ENCODE assay signal across 29 mouse cellular contexts in genomic region chr7:19569647-19570046, GRCm38 (mm10). TPM values are rescaled to one million over a fixed set of nuclear protein-coding genes. Genes with fewer than 3 reads are reported as not detected.
A peak's percentile ranks its signal among the peaks of the same experiment; 100 is the strongest.
DNase-seq lines count a peak whose midpoint lies in the region; ATAC-seq and TF ChIP-seq lines count a peak whose summit lies in the region.
"Had no signal": no experiment of that assay in that cellular context is flagged by ENCODE, and none has a peak within 500 bp of the region (broad histone marks: within the 10 kb centered on the region; RNA-seq: fewer than 3 reads in every experiment).

No protein-coding gene starts in this region.

- no peak overlapping the region for H3K9ac ChIP-seq in midbrain, postnatal 0 days (replicated peaks; ENCODE audit: low read length, poor library complexity, severe bottlenecking)
- H3K9ac ChIP-seq in intestine, postnatal 0 days (ENCODE audit: low read depth, low read length) = no peak overlapping the region
- H3K9ac ChIP-seq: forebrain, embryonic 13.5 days; heart, embryonic 12.5 days; heart, embryonic 15.5 days; hindbrain, embryonic 15.5 days; intestine, embryonic 15.5 days had no signal

- H3K27ac ChIP-seq in midbrain, postnatal 0 days (ENCODE audit: low read depth, low read length) = no peak overlapping the region
- no peak overlapping the region for H3K27ac ChIP-seq in midbrain, embryonic 10.5 days (replicated peaks)
- H3K27ac ChIP-seq in intestine, postnatal 0 days (ENCODE audit: low read depth, low read length) = no peak overlapping the region
- H3K27ac ChIP-seq: forebrain, embryonic 10.5 days; forebrain, embryonic 13.5 days; heart, embryonic 15.5 days; hindbrain, embryonic 10.5 days; hindbrain, embryonic 15.5 days; intestine, embryonic 15.5 days had no signal

- H3K9me3 ChIP-seq in midbrain, postnatal 0 days (ENCODE audit: low read length) = no peaks in the 10 kb centered on the region
- H3K9me3 ChIP-seq in midbrain, embryonic 10.5 days (replicated peaks) = peaks cover 3% of the 10 kb centered on the region
- H3K9me3 ChIP-seq in intestine, postnatal 0 days (ENCODE audit: control insufficient read depth) = no peaks in the 10 kb centered on the region
- H3K9me3 ChIP-seq: forebrain, embryonic 13.5 days; heart, embryonic 15.5 days; hindbrain, embryonic 15.5 days; intestine, embryonic 15.5 days had no signal

- H3K27me3 ChIP-seq in midbrain, postnatal 0 days (ENCODE audit: insufficient read depth, low read length) = no peaks in the 10 kb centered on the region
- H3K27me3 ChIP-seq in midbrain, embryonic 10.5 days (ENCODE audit: low read depth, poor library complexity, severe bottlenecking) = peaks cover 7% of the 10 kb centered on the region
- H3K27me3 ChIP-seq in intestine, postnatal 0 days (replicated peaks; ENCODE audit: control insufficient read depth, insufficient read depth, low read length) = no peaks in the 10 kb centered on the region
- H3K27me3 ChIP-seq: heart, embryonic 15.5 days; hindbrain, embryonic 15.5 days; intestine, embryonic 15.5 days had no signal

- H3K36me3 ChIP-seq in midbrain, postnatal 0 days (ENCODE audit: insufficient read depth, low read length) = peaks cover 24% of the 10 kb centered on the region
- peaks cover 57% of the 10 kb centered on the region for H3K36me3 ChIP-seq in midbrain, embryonic 10.5 days
- H3K36me3 ChIP-seq in intestine, postnatal 0 days (ENCODE audit: control insufficient read depth, insufficient read depth) = peaks cover 27% of the 10 kb centered on the region; the same call in 1 of the 2 replicates

- peak; percentile 17; the same call in 1 of the 2 replicates for TF ChIP-seq CTCF in midbrain, postnatal 0 days (IDR thresholded peaks at IDR 0.05)
- TF ChIP-seq CTCF in intestine, postnatal 0 days (IDR thresholded peaks at IDR 0.05; ENCODE audit: low read depth) = no peak

- no peak overlapping the region for H3K4me3 ChIP-seq in midbrain, postnatal 0 days (ENCODE audit: low read depth, low read length)
- H3K4me3 ChIP-seq in midbrain, embryonic 10.5 days = no peak overlapping the region
- H3K4me3 ChIP-seq in intestine, postnatal 0 days (ENCODE audit: low read depth, low read length) = no peak overlapping the region
- H3K4me3 ChIP-seq: forebrain, embryonic 10.5 days; forebrain, embryonic 13.5 days; heart, embryonic 12.5 days; heart, embryonic 15.5 days; hindbrain, embryonic 10.5 days; hindbrain, embryonic 15.5 days; intestine, embryonic 15.5 days had no signal

- DNase-seq in midbrain, postnatal 0 days (ENCODE audit: low spot score) = no peak
- DNase-seq in midbrain, embryonic 10.5 days (ENCODE audit: low spot score) = no peak
- DNase-seq in ES-CJ7 (ENCODE audit: low read depth, low spot score) (peak; percentile 66), ZHBTc4 (ENCODE audit: low read depth, low spot score) (peak; percentile 81)
- DNase-seq in adrenal gland, postnatal 4 days (ENCODE audit: low spot score in 2 of 2) = no peak
- DNase-seq: adrenal gland, adult 8-10 months; adrenal gland, postnatal 25 days; cerebellum, adult 18-20 months; cerebellum, adult 9-10 months; cerebellum, postnatal 14 days; gastrocnemius, postnatal 10 days; gastrocnemius, postnatal 36 days; heart, postnatal 10 days; heart, postnatal 36 days; kidney, adult 18-20 months had no signal

- peaks cover 5% of the 10 kb centered on the region for H3K4me1 ChIP-seq in midbrain, postnatal 0 days (ENCODE audit: insufficient read depth, low read length)
- peaks cover 23% of the 10 kb centered on the region for H3K4me1 ChIP-seq in midbrain, embryonic 10.5 days
- peaks cover 10% of the 10 kb centered on the region; the same call in 1 of the 2 replicates for H3K4me1 ChIP-seq in intestine, postnatal 0 days (replicated peaks; ENCODE audit: control insufficient read depth, insufficient read depth, low read length)

- WGBS in midbrain, postnatal 0 days = 87% methylated on average over 3 of the region's 3 CpGs
- WGBS in midbrain, embryonic 10.5 days = 86% methylated on average over 3 of the region's 3 CpGs
- 81% methylated on average over 3 of the region's 3 CpGs for WGBS in intestine, postnatal 0 days

- H3K4me2 ChIP-seq in midbrain, postnatal 0 days (ENCODE audit: low read depth, low read length, poor library complexity, severe bottlenecking) = no peak overlapping the region
- no peak overlapping the region for H3K4me2 ChIP-seq in intestine, postnatal 0 days (replicated peaks; ENCODE audit: low read depth)
- H3K4me2 ChIP-seq: forebrain, embryonic 13.5 days; heart, embryonic 12.5 days; heart, embryonic 15.5 days; hindbrain, embryonic 15.5 days; intestine, embryonic 15.5 days had no signal

- ATAC-seq in midbrain, postnatal 0 days (ENCODE audit: low FRiP score) = no peak
- ATAC-seq in intestine, postnatal 0 days = no peak
- ATAC-seq: CD4-positive, CD25-positive, alpha-beta regulatory T cell, adult 4 months; forebrain, embryonic 13.5 days; forebrain, embryonic 16.5 days; intestine, embryonic 15.5 days had no signal

RNA-seq across cellular contexts. Expression of gene Ppp1r37, which starts 6.8 kb away (rescaled TPM):
- 114 and 127 TPM in 2 replicates for total RNA-seq in midbrain, postnatal 0 days (2014; rRNA removed)
- 27.8 and 28.1 TPM in 2 replicates for polyA plus RNA-seq in midbrain, postnatal 0 days (2015; fragmentation: Nextera tagmentation; extraction: Ambion mirVana)
- 20.3 and 20.5 TPM in 2 replicates for polyA plus RNA-seq in midbrain, embryonic 10.5 days (2016; fragmentation: Nextera tagmentation; extraction: Ambion mirVana)
- total RNA-seq in adrenal gland, postnatal 4 days (2021) = 10 to 100 TPM; 66.7 to 67.1 TPM
- 13.9 and 15.0 TPM in 2 replicates for polyA plus RNA-seq in intestine, postnatal 0 days (2015; fragmentation: Nextera tagmentation; extraction: Ambion mirVana)

RNA-seq across cellular contexts. Expression of gene Zfp296, which starts 7.4 kb away (rescaled TPM):
- 0.33 and 1.2 TPM in 2 replicates for total RNA-seq in midbrain, postnatal 0 days (2014; rRNA removed)
- polyA plus RNA-seq in midbrain, postnatal 0 days (2015; fragmentation: Nextera tagmentation; extraction: Ambion mirVana) = 0.11 TPM in 1 of 2 replicates, not detected in the other
- 0.10 and 0.22 TPM in 2 replicates for polyA plus RNA-seq in midbrain, embryonic 10.5 days (2016; fragmentation: Nextera tagmentation; extraction: Ambion mirVana)
- under 1 TPM; 0.25 to 0.39 TPM for total RNA-seq in adrenal gland, postnatal 4 days (2021)
- polyA plus RNA-seq in intestine, postnatal 0 days (2015; fragmentation: Nextera tagmentation; extraction: Ambion mirVana) = 0.14 TPM in 1 of 2 replicates, not detected in the other
- total RNA-seq: heart, postnatal 10 days had no signal
- polyA plus RNA-seq: forebrain, embryonic 16.5 days had no signal

RNA-seq across cellular contexts. Expression of gene Gemin7, which starts 7.7 kb away (rescaled TPM):
- total RNA-seq in midbrain, postnatal 0 days (2014; rRNA removed) = 58.1 and 70.9 TPM in 2 replicates
- polyA plus RNA-seq in midbrain, postnatal 0 days (2015; fragmentation: Nextera tagmentation; extraction: Ambion mirVana) = 158 and 181 TPM in 2 replicates
- 177 TPM in 2 replicates for polyA plus RNA-seq in midbrain, embryonic 10.5 days (2016; fragmentation: Nextera tagmentation; extraction: Ambion mirVana)
- 10 to 100 TPM; 67.0 to 68.8 TPM for total RNA-seq in adrenal gland, postnatal 4 days (2021)
- 99.5 and 102 TPM in 2 replicates for polyA plus RNA-seq in intestine, postnatal 0 days (2015; fragmentation: Nextera tagmentation; extraction: Ambion mirVana)

RNA-seq across cellular contexts. Expression of gene Clasrp, which starts 34.6 kb away (rescaled TPM):
- 74.4 and 97.4 TPM in 2 replicates for total RNA-seq in midbrain, postnatal 0 days (2014; rRNA removed)
- polyA plus RNA-seq in midbrain, postnatal 0 days (2015; fragmentation: Nextera tagmentation; extraction: Ambion mirVana) = 70.3 and 74.7 TPM in 2 replicates
- polyA plus RNA-seq in midbrain, embryonic 10.5 days (2016; fragmentation: Nextera tagmentation; extraction: Ambion mirVana) = 51.8 and 61.1 TPM in 2 replicates
- total RNA-seq in adrenal gland, postnatal 4 days (2021) = 10 to 100 TPM; 74.3 to 79.6 TPM
- 14.8 and 16.9 TPM in 2 replicates for polyA plus RNA-seq in intestine, postnatal 0 days (2015; fragmentation: Nextera tagmentation; extraction: Ambion mirVana)

RNA-seq across cellular contexts. Expression of gene Nkpd1, which starts 52.0 kb away (rescaled TPM):
- 2.3 TPM in 2 replicates for total RNA-seq in midbrain, postnatal 0 days (2014; rRNA removed)
- polyA plus RNA-seq in midbrain, postnatal 0 days (2015; fragmentation: Nextera tagmentation; extraction: Ambion mirVana) = 1.6 and 1.8 TPM in 2 replicates
- 0.06 TPM in 2 replicates for polyA plus RNA-seq in midbrain, embryonic 10.5 days (2016; fragmentation: Nextera tagmentation; extraction: Ambion mirVana)
- under 1 TPM; 0.17 to 0.28 TPM for total RNA-seq in adrenal gland, postnatal 4 days (2021)
- not detected in 2 replicates for polyA plus RNA-seq in intestine, postnatal 0 days (2015; fragmentation: Nextera tagmentation; extraction: Ambion mirVana)
- total RNA-seq: adrenal gland, postnatal 25 days; gastrocnemius, adult 18-20 months; gastrocnemius, postnatal 10 days; gastrocnemius, postnatal 36 days; granulocyte monocyte progenitor cell, adult 5-6 weeks; heart, adult 8-10 months; heart, postnatal 10 days; heart, postnatal 36 days had no signal
- polyA plus RNA-seq: CD4-positive, CD25-positive, alpha-beta regulatory T cell, adult 4 months; embryonic facial prominence, embryonic 11.5 days; heart, embryonic 15.5 days had no signal

Comparison
In these comparisons a context has a peak if more than half of its experiments do, and no peak if none do; other contexts are left out.
1. DNase-seq: peak in ES-CJ7 (single experiment) and ZHBTc4 (single experiment); none in midbrain, postnatal 0 days (single experiment), midbrain, embryonic 10.5 days (single experiment) and adrenal gland, postnatal 4 days (0 of 2).